Mouse (Mus musculus) megakaryocyte, embryonic 14.5 days (primary cell): ENCODE results near the gene Xndc1.

Experiments used
- FLI1 ChIP-seq: IDR thresholded peaks from 2 replicates; pipeline ENCODE4 v1.6.1; 2012; ENCODE audit warnings: low read length, inconsistent platforms, mixed read lengths
- GATA1 ChIP-seq: IDR thresholded peaks from 3 replicates; pipeline ENCODE4 v1.6.1; 2012; ENCODE audit warnings: mixed read lengths, low read length, inconsistent platforms, borderline replicate concordance

DNA sequence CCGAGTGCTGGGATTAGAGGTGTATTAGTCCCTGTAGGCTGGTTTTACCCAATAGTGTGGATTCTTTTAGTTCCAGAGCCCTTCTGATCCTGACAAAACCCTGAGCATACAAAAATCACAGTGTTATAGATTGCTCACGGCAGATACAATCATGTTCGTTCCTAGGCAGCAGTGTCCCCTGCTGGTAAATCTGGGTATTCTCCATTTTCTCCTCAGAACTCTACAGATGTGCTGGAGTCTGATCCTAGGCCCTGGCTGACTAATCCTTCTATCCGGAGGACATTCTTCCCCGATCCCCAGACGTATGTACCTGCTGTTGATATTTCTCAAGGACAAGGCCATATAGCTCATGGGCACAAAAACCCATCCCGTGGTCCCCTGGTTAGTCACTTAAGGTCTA, 13.2 kb downstream of the Xndc1 start:
- no peak for TF ChIP-seq FLI1
- TF ChIP-seq GATA1, result no peak
